Mouse (Mus musculus): ENCODE results near the gene Syf2.

- TF ChIP-seq CTCF (IDR thresholded peaks at IDR 0.05; ENCODE audit: control insufficient read depth, insufficient read depth, low read length): no peak
- no peak for TF ChIP-seq POLR2A (IDR thresholded peaks at IDR 0.05; ENCODE audit: borderline replicate concordance, control insufficient read depth, low read depth, low read length)
Measured at GRCm38 (mm10) chr4:134919733-134920540, 10.8 kb upstream of the Syf2 start.

Measured in bone marrow, adult 2 months (tissue).